Mouse (Mus musculus) gastrocnemius, postnatal 4 days (tissue): Measurements from ENCODE around the gene Gm6034. TPM values are rescaled to one million over a fixed set of nuclear protein-coding genes. Genes with fewer than 3 reads are reported as not detected.
A peak's percentile ranks its signal among the peaks of the same experiment; 100 is the strongest.
"Not testable (repeated sequence)": the region's sequence is repeated elsewhere in the genome, so short reads cannot be mapped to it uniquely, and the experiment has no call there.

Source experiments
- DNase-seq, 2 experiments: peaks; one replicate each; pipeline ENCODE4 v3.0.0; 2021 to 2022; ENCODE audit warnings: low spot score in 2 of 2, mixed read lengths in 2 of 2
- total RNA-seq, 2 experiments: library from RNA; stranded (reverse); gene quantifications; 2 replicates each; pipeline ENCODE4 v1.2.3; 2021

Gene Gm6034
- total RNA-seq, 2 experiments from 2014 or later = not detected

- DNase-seq = peak; percentile 73 to 88
Observed at GRCm38 (mm10) chr17:36060829-36061228, 18.1 kb downstream of the Gm6034 start.

GRCm38 (mm10) chr17:36081901-36082300 lies 39.1 kb downstream of the Gm6034 start:
- not testable (repeated sequence) for DNase-seq

GRCm38 (mm10) chr17:36082519-36083232 lies 39.9 kb downstream of the Gm6034 start:
- not testable (repeated sequence) for DNase-seq

- DNase-seq = no peak
Observed at GRCm38 (mm10) chr17:36083266-36083869, 40.6 kb downstream of the Gm6034 start.

- no peak for DNase-seq
Observed at GRCm38 (mm10) chr17:36083870-36084451, 41.2 kb downstream of the Gm6034 start.

GRCm38 (mm10) chr17:36085976-36086375 lies 43.2 kb downstream of the Gm6034 start:
- not testable (repeated sequence) for DNase-seq

- DNase-seq = not testable (repeated sequence)
Observed at GRCm38 (mm10) chr17:36091933-36092332, 49.2 kb downstream of the Gm6034 start.

- not testable (repeated sequence) for DNase-seq
Observed at GRCm38 (mm10) chr17:36092520-36092919, 49.8 kb downstream of the Gm6034 start.

GRCm38 (mm10) chr17:36093936-36094335 lies 51.2 kb downstream of the Gm6034 start:
- DNase-seq = no peak

- not testable (repeated sequence) for DNase-seq
Observed at GRCm38 (mm10) chr17:36099603-36100002, 56.8 kb downstream of the Gm6034 start.

GRCm38 (mm10) chr17:36102091-36102490 lies 59.3 kb downstream of the Gm6034 start:
- not testable (repeated sequence) for DNase-seq

Other genes with a start within 250 kb of the Gm6034 start
- 10 to 100 TPM; 11.1 to 13.1 TPM for gene Ier3, start 221.3 kb upstream of the Gm6034 start, total RNA-seq
- 10 to 100 TPM; 52.6 to 56.9 TPM for gene Flot1, start 219.7 kb upstream of the Gm6034 start, total RNA-seq
- 100 to 1,000 TPM; 408 to 451 TPM for gene Tubb5, start 204.7 kb upstream of the Gm6034 start, total RNA-seq
- gene Mdc1, start 201.4 kb upstream of the Gm6034 start, total RNA-seq = 10 to 100 TPM; 22.9 to 25.2 TPM
- gene Nrm, start 181.6 kb upstream of the Gm6034 start, total RNA-seq = 10 to 100 TPM; 20.8 to 26.4 TPM
- gene Ppp1r18, start 177.4 kb upstream of the Gm6034 start, total RNA-seq = 10 to 100 TPM; 30.2 to 32.7 TPM
- gene Dhx16, start 163.1 kb upstream of the Gm6034 start, total RNA-seq = 10 to 100 TPM; 22.1 to 25.1 TPM
- 10 to 100 TPM; 44.4 to 49.0 TPM for gene 2310061I04Rik, start 145.5 kb upstream of the Gm6034 start, total RNA-seq
- gene Atat1, start 132.9 kb upstream of the Gm6034 start, total RNA-seq = 10 to 100 TPM; 13.3 to 18.4 TPM
- 10 to 100 TPM; 40.5 to 46.8 TPM for gene Mrps18b, start 126.6 kb upstream of the Gm6034 start, total RNA-seq
- 10 to 100 TPM; 44.6 to 52.8 TPM for gene Ppp1r10, start 126.5 kb upstream of the Gm6034 start, total RNA-seq
- 10 to 100 TPM; 74.3 to 75.6 TPM for gene Abcf1, start 73.2 kb upstream of the Gm6034 start, total RNA-seq
- 10 to 100 TPM; 34.3 to 38.7 TPM for gene Gnl1, start 63.1 kb upstream of the Gm6034 start, total RNA-seq
- gene Prr3, start 62.7 kb upstream of the Gm6034 start, total RNA-seq = 10 to 100 TPM; 13.2 to 15.0 TPM
- under 1 TPM; 0.44 to 0.76 TPM for gene H2-T24, start 22.4 kb upstream of the Gm6034 start, total RNA-seq
- 1 to 10 TPM; 5.0 to 5.7 TPM for gene H2-T23, start 10.1 kb upstream of the Gm6034 start, total RNA-seq
- gene H2-T22, start 214 bp upstream of the Gm6034 start, total RNA-seq = 10 to 100 TPM; 10.8 to 11.6 TPM
- gene Gm11127, start 15.4 kb downstream of the Gm6034 start, total RNA-seq = 1 to 10 TPM; 1.7 to 2.1 TPM
- not detected for gene Gm19684, start 78.7 kb downstream of the Gm6034 start, total RNA-seq
- not detected for gene Gm7030, start 86.5 kb downstream of the Gm6034 start, total RNA-seq
- gene Gm8909, start 125.6 kb downstream of the Gm6034 start, total RNA-seq = not detected
- gene H2-T3, start 147.3 kb downstream of the Gm6034 start, total RNA-seq = under 1 TPM; 0.18 to 0.27 TPM
- gene Rpp21, start 215.1 kb downstream of the Gm6034 start, total RNA-seq = 10 to 100 TPM; 24.2 to 26.7 TPM
- gene Trim39, start 229.3 kb downstream of the Gm6034 start, total RNA-seq = 1 to 10 TPM; 6.2 to 9.9 TPM
- not detected for gene H2-M10.2, start 243.5 kb downstream of the Gm6034 start, total RNA-seq